Mouse (Mus musculus) cerebellum, adult 2 months (tissue): ENCODE measurements around the gene Hcst.

Source experiments
- CTCF ChIP-seq: fragments of 200-500 bp; IDR thresholded peaks from 2 replicates; pipeline ENCODE4 v1.5.1; 2011; ENCODE audit warnings: low read depth, mild to moderate bottlenecking, control low read depth, low read length, moderate library complexity, borderline replicate concordance; ENCODE audit not compliant: insufficient read depth
- POLR2A ChIP-seq: fragments of 200-500 bp; IDR thresholded peaks from 2 replicates; pipeline ENCODE4 v1.6.1; 2011; ENCODE audit warnings: low read length, control low read depth, borderline replicate concordance; ENCODE audit not compliant: insufficient read depth

DNA sequence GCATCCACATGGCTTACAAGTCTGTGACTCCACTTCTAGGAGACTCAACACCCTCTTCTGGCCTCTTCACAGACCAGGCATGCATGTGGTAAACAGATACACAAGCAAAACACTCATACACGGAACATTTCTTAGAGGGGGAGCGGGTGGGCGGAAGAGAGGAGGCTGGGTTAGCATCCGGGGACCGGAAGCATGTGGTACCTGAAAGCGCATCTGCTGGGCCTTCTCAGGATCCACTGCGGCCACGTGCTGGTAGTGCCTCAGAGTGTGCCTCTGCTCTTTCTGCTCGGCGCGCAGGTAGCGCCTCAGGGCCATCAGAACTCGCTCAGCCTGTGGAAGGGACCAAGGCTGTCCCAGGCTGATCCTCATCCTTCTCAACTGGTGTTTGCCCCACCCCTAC, 20.1 kb upstream of the Hcst start:
- no peak for TF ChIP-seq CTCF
- TF ChIP-seq POLR2A = no peak
